In genomic region chr13:63522832-63523231, GRCm38 (mm10) we compare ENCODE assay signal across 19 mouse cellular contexts. TPM values are rescaled to one million over a fixed set of nuclear protein-coding genes. Genes with fewer than 3 reads are reported as not detected.
DNase-seq lines count a peak whose midpoint lies in the region; ATAC-seq and TF ChIP-seq lines count a peak whose summit lies in the region.
"Had no signal": no experiment of that assay in that cellular context is flagged by ENCODE, and none has a peak within 500 bp of the region (broad histone marks: within the 10 kb centered on the region; RNA-seq: fewer than 3 reads in every experiment).

No protein-coding gene starts in this region.

- TF ChIP-seq CTCF in lung, embryonic 14.5 days (IDR thresholded peaks at IDR 0.05; ENCODE audit: low read depth) = no peak
- no peak for TF ChIP-seq CTCF in lung, adult 2 months (IDR thresholded peaks at IDR 0.05; ENCODE audit: insufficient read depth, low read length)
- TF ChIP-seq CTCF in small intestine, adult 2 months (IDR thresholded peaks at IDR 0.05; ENCODE audit: extremely low read depth, insufficient read length, insufficient replicate concordance, low read depth, low read length) = no peak

- H3K27me3 ChIP-seq in embryonic facial prominence, embryonic 11.5 days (ENCODE audit: control insufficient read depth, insufficient read depth, low read length) = no peaks in the 10 kb centered on the region
- H3K27me3 ChIP-seq in embryonic facial prominence, embryonic 10.5 days (replicated peaks; ENCODE audit: low read depth, poor library complexity, severe bottlenecking) = no peaks in the 10 kb centered on the region
- H3K27me3 ChIP-seq in lung, embryonic 14.5 days (ENCODE audit: insufficient read depth, low read length) = no peaks in the 10 kb centered on the region
- H3K27me3 ChIP-seq in intestine, embryonic 14.5 days (replicated peaks; ENCODE audit: control insufficient read depth, insufficient read depth, low read length) = no peaks in the 10 kb centered on the region
- H3K27me3 ChIP-seq in small intestine, adult 2 months (ENCODE audit: control insufficient read depth, insufficient read depth, low read length) = no peaks in the 10 kb centered on the region
- H3K27me3 ChIP-seq: CH12.LX; hindbrain, embryonic 13.5 days had no signal

- no peak overlapping the region for H3K4me3 ChIP-seq in embryonic facial prominence, embryonic 11.5 days (ENCODE audit: low read depth, low read length)
- H3K4me3 ChIP-seq in embryonic facial prominence, embryonic 10.5 days = no peak overlapping the region
- no peak overlapping the region for H3K4me3 ChIP-seq in lung, embryonic 14.5 days (ENCODE audit: low read depth, low read length)
- no peak overlapping the region for H3K4me3 ChIP-seq in lung, adult 2 months (replicated peaks; ENCODE audit: extremely low read depth, low read depth, low read length)
- no peak overlapping the region for H3K4me3 ChIP-seq in intestine, embryonic 14.5 days (ENCODE audit: low read depth, low read length)
- H3K4me3 ChIP-seq in small intestine, adult 2 months (ENCODE audit: low read depth, low read length) = no peak overlapping the region
- H3K4me3 ChIP-seq: hindbrain, embryonic 13.5 days had no signal

- no peaks in the 10 kb centered on the region for H3K9me3 ChIP-seq in embryonic facial prominence, embryonic 11.5 days (replicated peaks; ENCODE audit: control insufficient read depth, low read length)
- H3K9me3 ChIP-seq in embryonic facial prominence, embryonic 10.5 days = no peaks in the 10 kb centered on the region
- H3K9me3 ChIP-seq in lung, embryonic 14.5 days (ENCODE audit: low read depth, low read length) = no peaks in the 10 kb centered on the region
- H3K9me3 ChIP-seq in intestine, embryonic 14.5 days (ENCODE audit: control insufficient read depth, low read length) = no peaks in the 10 kb centered on the region
- H3K9me3 ChIP-seq: hindbrain, embryonic 13.5 days had no signal

- no peak for ATAC-seq in embryonic facial prominence, embryonic 11.5 days (replicated peaks; ENCODE audit: insufficient number of reproducible peaks, low FRiP score, low TSS enrichment, low read depth)
- peak; percentile 64 for ATAC-seq in lung, embryonic 14.5 days (ENCODE audit: insufficient read depth)
- peak; percentile 23 for ATAC-seq in intestine, embryonic 14.5 days (replicated peaks; ENCODE audit: low FRiP score, low TSS enrichment, low read depth)
- ATAC-seq in CD4-positive, CD25-positive, alpha-beta regulatory T cell, adult 4 months = no peak

- no peak overlapping the region for H3K27ac ChIP-seq in embryonic facial prominence, embryonic 11.5 days (replicated peaks; ENCODE audit: low read depth, low read length)
- H3K27ac ChIP-seq in embryonic facial prominence, embryonic 10.5 days (replicated peaks) = no peak overlapping the region
- H3K27ac ChIP-seq in lung, embryonic 14.5 days (ENCODE audit: low read depth) = peak overlapping the region; percentile 83; the same call in 1 of the 2 replicates
- peak overlapping the region; percentile 91 for H3K27ac ChIP-seq in intestine, embryonic 14.5 days (ENCODE audit: low read depth)
- H3K27ac ChIP-seq in small intestine, adult 2 months (ENCODE audit: insufficient read depth, low read depth, low read length) = 0 out of 2 replicates have a peak overlapping the region, but pooled peaks have one; percentile 4
- H3K27ac ChIP-seq: hindbrain, embryonic 13.5 days; macrophage had no signal

- H3K4me2 ChIP-seq in embryonic facial prominence, embryonic 11.5 days (ENCODE audit: low read depth, low read length) = no peak overlapping the region
- no peak overlapping the region for H3K4me2 ChIP-seq in lung, embryonic 14.5 days
- no peak overlapping the region for H3K4me2 ChIP-seq in intestine, embryonic 14.5 days (ENCODE audit: low read length)
- H3K4me2 ChIP-seq: hindbrain, embryonic 13.5 days; midbrain, embryonic 11.5 days had no signal

- peaks cover 8% of the 10 kb centered on the region for H3K36me3 ChIP-seq in embryonic facial prominence, embryonic 11.5 days (replicated peaks; ENCODE audit: control insufficient read depth, insufficient read depth, low read depth, low read length)
- H3K36me3 ChIP-seq in embryonic facial prominence, embryonic 10.5 days (replicated peaks) = peaks cover 99% of the 10 kb centered on the region
- peaks cover 97% of the 10 kb centered on the region for H3K36me3 ChIP-seq in lung, embryonic 14.5 days (ENCODE audit: insufficient read depth)
- peaks cover 92% of the 10 kb centered on the region for H3K36me3 ChIP-seq in intestine, embryonic 14.5 days (ENCODE audit: control insufficient read depth, insufficient read depth, low read length)
- peaks cover 52% of the 10 kb centered on the region for H3K36me3 ChIP-seq in small intestine, adult 2 months (ENCODE audit: control insufficient read depth, insufficient read depth, low read length)

- peak; percentile 45 for DNase-seq in embryonic facial prominence, embryonic 11.5 days (ENCODE audit: low spot score)
- DNase-seq in embryonic facial prominence, embryonic 10.5 days (ENCODE audit: low spot score) = no peak
- peak; percentile 85 for DNase-seq in lung, embryonic 14.5 days
- no peak for DNase-seq in lung, adult 2 months
- DNase-seq in intestine, embryonic 14.5 days (ENCODE audit: low spot score) = peak; percentile 69
- DNase-seq in adipocyte (ENCODE audit: low spot score) = no peak
- DNase-seq: adrenal gland, postnatal 10 days; cerebellum, adult 11 months; cerebellum, postnatal 25 days; gastrocnemius, postnatal 14 days; kidney, adult 11 months; kidney, postnatal 14 days; spleen, adult 18-20 months had no signal

- peaks cover 11% of the 10 kb centered on the region for H3K4me1 ChIP-seq in embryonic facial prominence, embryonic 11.5 days (ENCODE audit: control insufficient read depth, insufficient read depth, low read length)
- peaks cover 51% of the 10 kb centered on the region for H3K4me1 ChIP-seq in embryonic facial prominence, embryonic 10.5 days
- peaks cover 30% of the 10 kb centered on the region for H3K4me1 ChIP-seq in lung, embryonic 14.5 days (ENCODE audit: insufficient read depth)
- H3K4me1 ChIP-seq in lung, adult 2 months (ENCODE audit: control insufficient read depth, insufficient read depth, low read length) = peaks cover 2% of the 10 kb centered on the region; the same call in 1 of the 2 replicates
- peaks cover 48% of the 10 kb centered on the region for H3K4me1 ChIP-seq in intestine, embryonic 14.5 days (replicated peaks; ENCODE audit: control insufficient read depth, insufficient read depth, low read length)
- peaks cover 3% of the 10 kb centered on the region; the same call in 1 of the 2 replicates for H3K4me1 ChIP-seq in small intestine, adult 2 months (ENCODE audit: control insufficient read depth, insufficient read depth, insufficient read length, low read length)

- no peak for TF ChIP-seq POLR2A in lung, adult 2 months (IDR thresholded peaks at IDR 0.05; ENCODE audit: borderline replicate concordance, extremely low read depth, low read depth, low read length)
- no peak for TF ChIP-seq POLR2A in small intestine, adult 2 months (IDR thresholded peaks at IDR 0.05; ENCODE audit: low read depth, low read length)

- 62% methylated on average over 10 of the region's 10 CpGs for WGBS in embryonic facial prominence, embryonic 11.5 days
- WGBS in embryonic facial prominence, embryonic 10.5 days = 73% methylated on average over 10 of the region's 10 CpGs
- 25% methylated on average over 10 of the region's 10 CpGs for WGBS in lung, embryonic 14.5 days
- 43% methylated on average over 10 of the region's 10 CpGs for WGBS in lung, adult 2 months
- 16% methylated on average over 10 of the region's 10 CpGs for whole genome bisulfite sequencing in intestine, embryonic 14.5 days
- WGBS in small intestine, adult 2 months = 77% methylated on average over 10 of the region's 10 CpGs

- H3K9ac ChIP-seq in embryonic facial prominence, embryonic 11.5 days (replicated peaks; ENCODE audit: low read length) = no peak overlapping the region
- 0 out of 2 replicates have a peak overlapping the region, but pooled peaks have one; percentile 15 for H3K9ac ChIP-seq in lung, embryonic 14.5 days
- no peak overlapping the region for H3K9ac ChIP-seq in intestine, embryonic 14.5 days (ENCODE audit: low read length)
- H3K9ac ChIP-seq: hindbrain, embryonic 13.5 days had no signal

RNA-seq across cellular contexts. Expression of gene Fancc, which starts 25.8 kb away (rescaled TPM):
- polyA plus RNA-seq in embryonic facial prominence, embryonic 11.5 days (2014; fragmentation: Nextera tagmentation; extraction: Ambion mirVana) = 21.8 and 25.9 TPM in 2 replicates
- 22.9 and 25.3 TPM in 2 replicates for polyA plus RNA-seq in embryonic facial prominence, embryonic 10.5 days (2016; fragmentation: Nextera tagmentation; extraction: Ambion mirVana)
- polyA plus RNA-seq in lung, embryonic 14.5 days (2014; fragmentation: Nextera tagmentation; extraction: Ambion mirVana) = 25.9 and 27.4 TPM in 2 replicates
- polyA plus RNA-seq in lung, adult 2 months (2012; rRNA removed) = 12.6 and 18.6 TPM in 2 replicates
- 18.3 and 25.7 TPM in 2 replicates for polyA plus RNA-seq in intestine, embryonic 14.5 days (2014; fragmentation: Nextera tagmentation; extraction: Ambion mirVana)
- 1.8 and 3.9 TPM in 2 replicates for polyA plus RNA-seq in small intestine, adult 2 months (2012; rRNA removed)
- 10 to 100 TPM; 21.9 to 23.4 TPM for polyA plus RNA-seq in CD4-positive, CD25-positive, alpha-beta regulatory T cell, adult 4 months (2017; shearing (Covaris generic))

RNA-seq across cellular contexts. Expression of gene Ptch1, which starts 50.6 kb away (rescaled TPM):
- polyA plus RNA-seq in embryonic facial prominence, embryonic 11.5 days (2014; fragmentation: Nextera tagmentation; extraction: Ambion mirVana) = 24.9 and 27.4 TPM in 2 replicates
- 33.0 and 33.5 TPM in 2 replicates for polyA plus RNA-seq in embryonic facial prominence, embryonic 10.5 days (2016; fragmentation: Nextera tagmentation; extraction: Ambion mirVana)
- polyA plus RNA-seq in lung, embryonic 14.5 days (2014; fragmentation: Nextera tagmentation; extraction: Ambion mirVana) = 64.6 and 68.6 TPM in 2 replicates
- polyA plus RNA-seq in lung, adult 2 months (2012; rRNA removed) = 41.4 and 47.6 TPM in 2 replicates
- polyA plus RNA-seq in intestine, embryonic 14.5 days (2014; fragmentation: Nextera tagmentation; extraction: Ambion mirVana) = 62.8 and 68.0 TPM in 2 replicates
- 9.1 and 20.5 TPM in 2 replicates for polyA plus RNA-seq in small intestine, adult 2 months (2012; rRNA removed)
- polyA plus RNA-seq in CD4-positive, CD25-positive, alpha-beta regulatory T cell, adult 4 months (2017; shearing (Covaris generic)) = 10 to 100 TPM; 13.6 to 15.9 TPM

Comparison
In these comparisons a context has a peak if more than half of its experiments do, and no peak if none do; other contexts are left out.
1. DNase-seq: peak in embryonic facial prominence, embryonic 11.5 days (single experiment), lung, embryonic 14.5 days (single experiment) and intestine, embryonic 14.5 days (single experiment); none in embryonic facial prominence, embryonic 10.5 days (single experiment), lung, adult 2 months (single experiment) and adipocyte (single experiment).
2. ATAC-seq: peak in lung, embryonic 14.5 days (single experiment) and intestine, embryonic 14.5 days (single experiment); none in embryonic facial prominence, embryonic 11.5 days (single experiment) and CD4-positive, CD25-positive, alpha-beta regulatory T cell, adult 4 months (single experiment).
3. H3K27ac ChIP-seq: peak in lung, embryonic 14.5 days (single experiment), intestine, embryonic 14.5 days (single experiment) and small intestine, adult 2 months (single experiment); none in embryonic facial prominence, embryonic 11.5 days (single experiment) and embryonic facial prominence, embryonic 10.5 days (single experiment).